Mouse (Mus musculus): Measurements from ENCODE around the gene Ankrd13b. TPM values are rescaled to one million over a fixed set of nuclear protein-coding genes. Genes with fewer than 3 reads are reported as not detected.

Ankrd13b gene
- polyA plus RNA-seq, 1 experiment = not detected

GRCm38 (mm10) chr11:77494782-77495181 is 5.3 kb upstream of the Ankrd13b start:
- Histone ChIP-seq H3K4me1 (ENCODE audit: control insufficient read depth, insufficient read depth, low read length) (peaks cover 52% of the 10 kb centered on the region), H3K4me3 (ENCODE audit: insufficient read depth, low read depth, low read length) (no peak overlapping the region), H3K27ac (ENCODE audit: insufficient read depth, low read depth, low read length) (no peak overlapping the region)
- WGBS = 70% methylated on average over 6 of the region's 6 CpGs
- TF ChIP-seq CTCF (IDR thresholded peaks at IDR 0.05; ENCODE audit: insufficient read depth, low read depth, low read length) = no peak
- TF ChIP-seq POLR2A (IDR thresholded peaks at IDR 0.05; ENCODE audit: insufficient read depth, low read depth, low read length) = no peak

GRCm38 (mm10) chr11:77494344-77494676 is 4.8 kb upstream of the Ankrd13b start:
- 17% methylated on average over 4 of the region's 4 CpGs for WGBS

GRCm38 (mm10) chr11:77493512-77494343 is 4.2 kb upstream of the Ankrd13b start, which contains the start of gene Git1:
TSS of gene Git1 (plus strand) at chr11:77493562.
- Histone ChIP-seq H3K4me3 (ENCODE audit: insufficient read depth, low read depth, low read length) (peak within 1 kb of the TSS; percentile 89), H3K4me1 (ENCODE audit: control insufficient read depth, insufficient read depth, low read length) (peaks cover 52% of the 10 kb centered on the region), H3K27ac (ENCODE audit: insufficient read depth, low read depth, low read length) (peak within 1 kb of the TSS; percentile 96)
- WGBS = 2% methylated on average over 71 of the region's 74 CpGs
- no peak for TF ChIP-seq CTCF (IDR thresholded peaks at IDR 0.05; ENCODE audit: insufficient read depth, low read depth, low read length)
- no peak for TF ChIP-seq POLR2A (IDR thresholded peaks at IDR 0.05; ENCODE audit: insufficient read depth, low read depth, low read length)

More at GRCm38 (mm10) chr11:77494344-77494676, 4.8 kb upstream of the Ankrd13b start:
- Histone ChIP-seq H3K4me3 (ENCODE audit: insufficient read depth, low read depth, low read length) (peak overlapping the region; percentile 89), H3K4me1 (ENCODE audit: control insufficient read depth, insufficient read depth, low read length) (peaks cover 52% of the 10 kb centered on the region), H3K27ac (ENCODE audit: insufficient read depth, low read depth, low read length) (peak overlapping the region; percentile 27; the same call in 1 of the 2 replicates)
- TF ChIP-seq CTCF (IDR thresholded peaks at IDR 0.05; ENCODE audit: insufficient read depth, low read depth, low read length) (no peak), POLR2A (IDR thresholded peaks at IDR 0.05; ENCODE audit: insufficient read depth, low read depth, low read length) (no peak)

GRCm38 (mm10) chr11:77492911-77493332 is 3.4 kb upstream of the Ankrd13b start:
- 2% methylated on average over 32 of the region's 32 CpGs for WGBS
- Histone ChIP-seq H3K27ac (ENCODE audit: insufficient read depth, low read depth, low read length) (peak overlapping the region; percentile 96), H3K4me1 (ENCODE audit: control insufficient read depth, insufficient read depth, low read length) (peaks cover 53% of the 10 kb centered on the region), H3K4me3 (ENCODE audit: insufficient read depth, low read depth, low read length) (peak overlapping the region; percentile 89)
- peak; percentile 26; the same call in 1 of the 2 replicates for TF ChIP-seq CTCF (IDR thresholded peaks at IDR 0.05; ENCODE audit: insufficient read depth, low read depth, low read length)
- TF ChIP-seq POLR2A (IDR thresholded peaks at IDR 0.05; ENCODE audit: insufficient read depth, low read depth, low read length) = peak; percentile 77

- Histone ChIP-seq H3K4me3 (ENCODE audit: insufficient read depth, low read depth, low read length) (peak overlapping the region; percentile 89), H3K4me1 (ENCODE audit: control insufficient read depth, insufficient read depth, low read length) (peaks cover 50% of the 10 kb centered on the region), H3K27ac (ENCODE audit: insufficient read depth, low read depth, low read length) (peak overlapping the region; percentile 96)
- under 1% methylated on average over 18 of the region's 18 CpGs for WGBS
- TF ChIP-seq POLR2A (IDR thresholded peaks at IDR 0.05; ENCODE audit: insufficient read depth, low read depth, low read length) (no peak), CTCF (IDR thresholded peaks at IDR 0.05; ENCODE audit: insufficient read depth, low read depth, low read length) (no peak)
These were observed 2.9 kb upstream of the Ankrd13b start for GRCm38 (mm10) chr11:77492311-77492871.

- H3K4me1 ChIP-seq (ENCODE audit: control insufficient read depth, insufficient read depth, low read length) = peaks cover 50% of the 10 kb centered on the region
These were observed 2.2 kb upstream of the Ankrd13b start for GRCm38 (mm10) chr11:77491502-77492291.

GRCm38 (mm10) chr11:77491123-77491501 is 1.6 kb upstream of the Ankrd13b start:
- peaks cover 52% of the 10 kb centered on the region for H3K4me1 ChIP-seq (ENCODE audit: control insufficient read depth, insufficient read depth, low read length)
- 1% methylated on average over 13 of the region's 13 CpGs for WGBS

More at GRCm38 (mm10) chr11:77491502-77492291, 2.2 kb upstream of the Ankrd13b start:
- Histone ChIP-seq H3K4me3 (ENCODE audit: insufficient read depth, low read depth, low read length) (peak overlapping the region; percentile 89), H3K27ac (ENCODE audit: insufficient read depth, low read depth, low read length) (peak overlapping the region; percentile 91)
- under 1% methylated on average over 23 of the region's 23 CpGs for WGBS
- no peak for TF ChIP-seq CTCF (IDR thresholded peaks at IDR 0.05; ENCODE audit: insufficient read depth, low read depth, low read length)

GRCm38 (mm10) chr11:77490451-77490850 is 973 bp upstream of the Ankrd13b start:
- WGBS = 47% methylated on average over 6 of the region's 6 CpGs
- no peak overlapping the region for H3K4me3 ChIP-seq (ENCODE audit: insufficient read depth, low read depth, low read length)
- H3K4me1 ChIP-seq (ENCODE audit: control insufficient read depth, insufficient read depth, low read length) = peaks cover 56% of the 10 kb centered on the region
- H3K27ac ChIP-seq (ENCODE audit: insufficient read depth, low read depth, low read length) = peak overlapping the region; percentile 74; the same call in 1 of the 2 replicates
- TF ChIP-seq POLR2A (IDR thresholded peaks at IDR 0.05; ENCODE audit: insufficient read depth, low read depth, low read length) = no peak
- TF ChIP-seq CTCF (IDR thresholded peaks at IDR 0.05; ENCODE audit: insufficient read depth, low read depth, low read length) = no peak

More at GRCm38 (mm10) chr11:77491123-77491501, 1.6 kb upstream of the Ankrd13b start:
- TF ChIP-seq CTCF (IDR thresholded peaks at IDR 0.05; ENCODE audit: insufficient read depth, low read depth, low read length) (peak; percentile 96), POLR2A (IDR thresholded peaks at IDR 0.05; ENCODE audit: insufficient read depth, low read depth, low read length) (no peak)
- Histone ChIP-seq H3K27ac (ENCODE audit: insufficient read depth, low read depth, low read length) (peak overlapping the region; percentile 91), H3K4me3 (ENCODE audit: insufficient read depth, low read depth, low read length) (peak overlapping the region; percentile 89)
